Mouse (Mus musculus) cortical plate, adult 2 months (tissue): ENCODE data around the gene Gpr183. TPM values are rescaled to one million over a fixed set of nuclear protein-coding genes. Genes with fewer than 3 reads are reported as not detected.

Experiments
- H3K27ac ChIP-seq: fragments of 200-500 bp; 2 replicates; pipeline ENCODE4 v1.5.1; 2012; ENCODE audit warnings: low read length, control low read depth, inconsistent platforms; ENCODE audit not compliant: insufficient read depth
- H3K4me1 ChIP-seq: fragments of 200-500 bp; 2 replicates; pipeline ENCODE4 v1.6.1; 2011; ENCODE audit warnings: low read length; ENCODE audit not compliant: control insufficient read depth, insufficient read depth
- H3K4me3 ChIP-seq: fragments of 200-500 bp; 2 replicates; pipeline ENCODE4 v1.5.1; 2011; ENCODE audit warnings: mild to moderate bottlenecking, low read length, control low read depth; ENCODE audit not compliant: insufficient read depth
- CTCF ChIP-seq: fragments of 200-500 bp; IDR thresholded peaks from 2 replicates; pipeline ENCODE4 v1.5.1; 2011; ENCODE audit warnings: mild to moderate bottlenecking, control low read depth, low read length; ENCODE audit not compliant: insufficient read depth; ENCODE audit errors: extremely low read depth
- POLR2A ChIP-seq: fragments of 200-500 bp; IDR thresholded peaks from 2 replicates; pipeline ENCODE4 v1.6.1; 2011; ENCODE audit warnings: mild to moderate bottlenecking, low read length, control low read depth; ENCODE audit not compliant: insufficient read depth; ENCODE audit errors: extremely low read depth
- polyA plus RNA-seq: library from polyadenylated mRNA; depleted of rRNA; stranded (reverse); fragments of >200 nt; gene quantifications from 2 replicates; pipeline ENCODE4 v1.2.3, GENCODE M21; 2012

The Gpr183 gene
- polyA plus RNA-seq, 1 experiment: 1.6 TPM

DNA sequence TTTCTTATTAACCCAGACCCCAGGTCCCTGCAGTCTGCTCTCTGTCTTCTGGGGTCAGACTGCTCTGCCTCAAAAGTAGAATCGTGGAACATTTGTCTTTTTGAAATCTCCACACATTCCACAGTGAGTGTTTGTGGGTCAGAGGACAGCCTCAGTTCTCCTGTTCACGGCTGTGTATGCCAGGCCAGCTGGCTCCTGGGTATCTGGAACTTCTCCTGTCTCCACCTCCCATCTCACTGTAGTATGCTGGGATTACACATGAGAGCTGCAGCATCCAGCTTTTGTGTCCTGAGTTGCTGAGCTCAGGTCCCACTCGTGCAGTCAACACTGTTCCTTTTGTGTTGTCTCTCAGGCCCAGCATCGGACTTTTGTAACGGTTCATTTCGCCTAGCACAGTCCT lies 40.1 kb downstream of the Gpr183 start:
- no peak for TF ChIP-seq CTCF
- TF ChIP-seq POLR2A: no peak
- Histone ChIP-seq H3K4me1 (no peaks in the 10 kb centered on the region; the same call in 1 of the 2 replicates), H3K27ac (no peak overlapping the region), H3K4me3 (no peak overlapping the region)

DNA sequence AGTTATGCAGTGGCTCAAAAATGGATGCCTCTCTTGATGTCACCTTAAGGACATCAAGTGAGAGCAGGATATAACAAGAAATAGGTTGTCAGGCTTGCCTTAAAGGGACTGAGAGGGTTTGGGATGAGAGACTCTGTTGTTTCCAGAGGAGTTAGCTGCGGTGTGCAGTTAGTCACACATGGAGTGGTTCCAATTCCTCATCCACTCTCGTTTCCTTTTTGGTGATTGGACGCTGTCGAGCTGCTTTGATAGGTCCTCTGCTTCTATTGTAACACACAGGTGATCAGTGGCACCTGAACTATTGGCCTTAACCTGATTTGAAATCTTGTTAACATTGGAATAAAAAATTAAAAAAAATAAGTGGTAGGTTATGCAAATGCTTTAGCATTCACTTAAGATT lies 42.3 kb downstream of the Gpr183 start:
- H3K4me3 ChIP-seq: no peak overlapping the region
- no peaks in the 10 kb centered on the region for H3K4me1 ChIP-seq
- no peak overlapping the region for H3K27ac ChIP-seq
- TF ChIP-seq POLR2A (no peak), CTCF (no peak)

DNA sequence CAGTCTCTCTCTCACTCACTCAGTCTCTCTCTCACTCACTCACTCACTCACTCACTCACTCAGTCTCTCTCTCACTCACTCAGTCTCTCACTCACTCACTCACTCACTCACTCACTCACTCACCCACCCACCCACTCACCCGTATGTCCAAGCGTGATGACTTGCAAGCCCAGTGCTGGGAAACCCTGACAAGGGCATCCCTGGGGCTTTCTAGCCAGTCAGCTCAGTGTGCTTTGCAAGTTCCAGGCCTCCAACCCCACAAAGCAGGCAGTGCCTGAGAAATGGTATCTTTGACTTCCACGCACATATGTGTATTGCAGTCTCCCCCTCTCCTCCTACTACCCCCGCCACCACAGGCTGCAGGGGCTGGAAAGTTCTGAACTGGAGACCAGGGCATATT lies 43.0 kb downstream of the Gpr183 start:
- Histone ChIP-seq H3K27ac (no peak overlapping the region), H3K4me1 (no peaks in the 10 kb centered on the region), H3K4me3 (no peak overlapping the region)
- TF ChIP-seq POLR2A: no peak
- no peak for TF ChIP-seq CTCF

DNA sequence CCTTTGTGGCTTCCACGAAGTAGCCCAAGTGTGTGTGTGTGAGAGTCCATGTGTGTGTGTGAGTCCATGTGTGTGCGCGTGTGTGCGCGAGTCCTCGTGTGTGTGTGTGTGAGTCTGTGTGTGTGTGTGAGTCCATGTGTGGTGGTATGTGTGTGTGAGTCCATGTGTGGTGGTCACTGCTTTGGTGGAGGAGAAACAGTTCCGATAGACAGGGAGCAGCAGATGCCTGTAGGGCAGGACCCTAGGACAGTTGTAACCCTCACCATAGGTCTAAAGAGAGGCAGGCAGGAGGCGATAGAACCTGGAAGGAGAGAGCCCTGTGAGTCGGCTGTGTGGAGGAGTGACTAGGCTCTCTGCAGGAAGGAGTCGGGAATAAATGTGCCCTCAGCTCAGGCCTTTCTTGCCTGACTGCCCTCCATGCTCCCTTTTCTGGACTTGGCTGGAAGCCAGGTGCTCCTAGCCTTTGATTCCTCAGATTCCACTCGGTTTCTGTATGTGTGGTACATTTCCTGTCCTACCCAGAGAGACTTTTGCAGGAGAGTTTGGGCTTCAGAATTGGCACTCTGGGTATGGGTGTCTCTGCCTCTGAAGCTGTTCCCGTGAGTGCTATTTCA lies 44.4 kb downstream of the Gpr183 start:
- H3K27ac ChIP-seq: no peak overlapping the region
- no peaks in the 10 kb centered on the region for H3K4me1 ChIP-seq
- H3K4me3 ChIP-seq: no peak overlapping the region
- TF ChIP-seq POLR2A: no peak
- no peak for TF ChIP-seq CTCF

DNA sequence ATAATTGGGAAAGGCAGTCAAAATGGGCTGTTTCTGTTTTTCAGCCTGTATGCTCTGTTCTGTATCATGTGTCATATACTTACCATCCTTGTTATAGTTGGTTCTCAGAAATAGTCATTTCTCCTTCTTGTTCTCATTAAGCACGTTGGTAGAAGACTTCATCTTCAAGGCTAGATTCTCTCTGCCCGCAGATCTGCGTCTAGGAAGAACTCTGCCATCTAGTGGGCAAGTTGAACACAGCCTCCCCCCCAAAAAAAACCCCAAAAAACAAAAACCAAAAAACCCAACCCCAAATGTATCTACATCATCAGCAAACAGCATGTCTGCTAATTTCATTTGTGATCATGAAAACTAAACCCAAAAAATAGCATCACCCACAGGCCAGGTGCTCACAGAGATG lies 45.2 kb downstream of the Gpr183 start:
- Histone ChIP-seq H3K4me3 (no peak overlapping the region), H3K27ac (no peak overlapping the region), H3K4me1 (no peaks in the 10 kb centered on the region)
- TF ChIP-seq CTCF (peak; percentile 50), POLR2A (no peak)

DNA sequence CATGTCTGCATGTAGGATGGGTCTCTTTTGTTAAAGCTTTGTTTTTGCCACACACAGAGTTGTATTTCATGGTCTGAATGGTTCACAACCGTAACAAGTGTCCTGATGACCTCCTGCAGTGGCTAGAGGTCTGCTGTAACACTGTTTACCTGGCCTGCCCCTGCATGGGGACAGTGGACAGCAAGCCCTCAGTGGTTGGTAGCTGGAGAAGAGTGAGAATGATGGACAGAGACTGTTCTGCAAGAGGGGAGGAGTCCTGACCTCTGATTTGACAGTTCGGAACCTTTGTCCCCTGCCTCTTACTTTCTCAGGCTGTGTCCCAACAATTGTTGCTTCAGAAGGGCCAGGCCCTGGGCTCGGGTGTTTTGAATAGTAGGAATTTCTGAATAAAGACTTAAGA lies 46.7 kb downstream of the Gpr183 start:
- TF ChIP-seq POLR2A: no peak
- no peak for TF ChIP-seq CTCF
- Histone ChIP-seq H3K27ac (no peak overlapping the region), H3K4me1 (no peaks in the 10 kb centered on the region), H3K4me3 (no peak overlapping the region)

DNA sequence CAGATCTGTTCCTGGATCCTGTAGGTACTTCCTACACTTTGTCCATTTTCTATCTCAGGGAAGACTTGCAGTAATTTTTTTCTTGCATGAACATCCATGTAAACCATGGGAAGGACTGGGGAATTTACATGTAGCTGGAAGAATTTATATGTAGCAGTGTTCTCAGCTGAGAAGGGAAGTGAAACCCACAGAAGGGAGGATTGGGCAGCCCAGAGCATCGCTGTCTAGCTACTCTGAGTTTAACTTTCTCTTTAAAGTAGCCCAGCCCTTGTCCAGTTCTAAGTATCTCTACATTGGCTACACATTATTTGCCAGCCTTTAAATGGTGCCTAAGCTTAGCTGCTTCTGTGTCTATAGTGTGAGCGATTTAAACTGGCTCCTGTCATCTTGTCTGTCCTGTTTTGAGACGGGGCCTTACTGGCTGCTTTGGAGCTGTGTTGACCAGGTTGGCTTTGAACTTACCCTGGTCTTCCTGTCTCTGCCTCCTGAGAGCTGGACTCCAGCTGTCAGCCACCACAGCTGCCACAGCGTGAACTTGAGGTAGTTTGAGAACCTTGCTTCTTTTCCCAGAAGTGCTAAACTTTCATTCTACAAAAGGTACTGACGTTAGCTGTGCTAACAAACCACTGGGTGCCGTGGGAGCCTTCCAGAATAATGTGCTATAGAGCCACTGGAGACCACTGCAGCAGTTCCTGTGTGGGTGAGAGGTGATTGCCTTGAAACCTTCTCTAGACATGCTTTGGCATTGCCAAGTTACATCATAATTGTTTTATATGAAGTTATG lies 48.5 kb downstream of the Gpr183 start:
- TF ChIP-seq POLR2A (no peak), CTCF (no peak)
- Histone ChIP-seq H3K4me3 (no peak overlapping the region), H3K4me1 (no peaks in the 10 kb centered on the region), H3K27ac (no peak overlapping the region)

DNA sequence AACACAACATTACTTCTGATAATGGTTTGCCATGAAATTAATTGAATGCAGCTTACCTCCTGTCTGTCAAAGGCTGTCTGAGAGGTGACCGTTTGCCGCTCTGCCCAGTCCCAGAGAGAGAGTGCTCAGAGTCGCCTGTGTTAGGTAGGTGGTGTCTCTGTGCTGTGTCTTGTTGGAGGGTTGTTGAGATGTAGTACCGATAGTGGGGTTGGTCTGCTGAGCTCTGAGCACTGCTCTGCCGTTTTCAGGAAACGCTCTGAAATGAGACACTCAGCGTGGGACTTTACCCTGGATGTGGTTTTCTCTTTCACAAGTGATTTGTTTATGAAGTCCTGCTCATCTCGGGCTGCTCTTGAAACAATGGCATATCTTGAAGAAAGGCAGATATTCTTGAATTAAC lies 49.4 kb downstream of the Gpr183 start, which contains the start of gene Gpr18:
Gene Gpr18, minus strand, starts transcription at position 161 of the 400 bp plus-strand sequence.
- TF ChIP-seq POLR2A (no peak), CTCF (no peak)
- no peak within 1 kb of the TSS for H3K27ac ChIP-seq
- H3K4me1 ChIP-seq: no peaks in the 10 kb centered on the region
- no peak within 1 kb of the TSS for H3K4me3 ChIP-seq

DNA sequence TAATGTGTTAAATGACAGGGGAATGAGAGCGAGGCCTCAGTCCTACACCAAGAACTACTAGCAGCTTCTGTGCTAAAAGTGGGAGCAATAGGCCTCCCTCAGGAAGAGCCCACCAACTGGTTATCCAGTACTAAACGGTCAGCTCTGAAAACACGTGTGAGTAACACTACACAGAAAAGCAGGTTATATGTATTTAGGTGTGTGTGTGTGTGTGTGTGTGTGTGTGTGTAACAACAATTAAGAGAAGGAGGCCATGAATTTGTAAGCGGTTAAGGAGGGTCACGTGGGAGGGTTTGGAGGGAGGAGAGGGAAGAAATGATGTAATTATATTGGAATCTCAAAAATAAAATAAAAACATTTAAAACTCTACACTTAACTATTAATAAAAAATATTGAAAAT lies 49.9 kb downstream of the Gpr183 start:
- Histone ChIP-seq H3K4me3 (no peak overlapping the region), H3K27ac (no peak overlapping the region), H3K4me1 (no peaks in the 10 kb centered on the region)
- TF ChIP-seq CTCF (no peak), POLR2A (no peak)

DNA sequence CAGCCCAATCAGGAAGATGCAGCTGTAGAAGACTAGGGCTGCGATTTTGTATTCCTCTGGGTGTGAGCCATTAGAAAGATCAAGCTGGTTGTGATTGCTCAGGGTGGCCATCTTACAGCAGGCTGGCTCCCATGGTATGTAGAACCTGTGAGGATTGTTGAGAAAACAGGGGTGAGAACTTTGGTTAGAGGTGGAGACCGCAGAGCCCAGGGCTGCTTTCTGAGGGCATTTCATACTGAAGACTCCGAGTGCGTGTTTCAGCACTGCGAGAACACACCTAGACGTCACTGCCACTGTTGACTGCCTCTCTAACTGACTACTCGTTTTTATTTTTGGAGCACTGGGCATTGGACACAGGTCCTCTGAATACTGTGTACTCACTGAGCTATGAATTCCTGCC lies 52.5 kb downstream of the Gpr183 start:
- Histone ChIP-seq H3K4me1 (no peaks in the 10 kb centered on the region), H3K4me3 (no peak overlapping the region), H3K27ac (no peak overlapping the region)
- TF ChIP-seq POLR2A (no peak), CTCF (no peak)

DNA sequence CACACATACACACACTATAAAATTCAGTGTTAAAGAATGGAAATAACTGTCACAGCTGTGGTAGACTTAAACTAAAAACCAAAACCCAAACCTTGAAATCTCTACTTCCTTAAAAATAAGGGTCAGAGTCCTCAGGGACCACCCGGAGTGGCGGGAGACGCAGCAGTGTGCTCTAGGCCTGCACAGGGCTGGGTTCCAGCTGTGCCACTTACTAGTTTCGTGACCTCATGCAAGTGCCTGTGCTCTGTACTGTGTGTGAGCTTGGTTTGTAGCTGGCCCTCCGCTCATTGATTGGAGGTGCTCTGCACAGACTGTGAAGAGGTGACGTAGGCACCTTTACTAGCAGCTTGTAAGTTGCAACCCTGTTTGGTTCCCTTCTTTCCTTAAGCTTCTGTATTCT lies 55.1 kb downstream of the Gpr183 start:
- Histone ChIP-seq H3K27ac (no peak overlapping the region), H3K4me3 (no peak overlapping the region), H3K4me1 (no peaks in the 10 kb centered on the region)
- no peak for TF ChIP-seq POLR2A
- no peak for TF ChIP-seq CTCF
